Comparison of ENCODE assay signal across 8 mouse cellular contexts in genomic region chr9:44234479-44235427, GRCm38 (mm10). TPM values are rescaled to one million over a fixed set of nuclear protein-coding genes. Genes with fewer than 3 reads are reported as not detected.
DNase-seq lines count a peak whose midpoint lies in the region; ATAC-seq lines count a peak whose summit lies in the region.

No protein-coding gene starts in this region.

- ATAC-seq in embryonic facial prominence, embryonic 11.5 days (replicated peaks; ENCODE audit: insufficient number of reproducible peaks, low FRiP score, low TSS enrichment, low read depth): no peak
- ATAC-seq in heart, embryonic 14.5 days (ENCODE audit: insufficient number of reproducible peaks, insufficient read depth, low FRiP score, low read depth): no peak
- ATAC-seq in megakaryocyte, adult 5-6 weeks (ENCODE audit: poor library complexity, severe bottlenecking): peak; percentile 63

- no peaks in the 10 kb centered on the region for H3K36me3 ChIP-seq in embryonic facial prominence, embryonic 11.5 days (replicated peaks; ENCODE audit: control insufficient read depth, insufficient read depth, low read depth, low read length)
- H3K36me3 ChIP-seq in heart, embryonic 14.5 days (ENCODE audit: control insufficient read depth, insufficient read depth, low read length): no peaks in the 10 kb centered on the region

- peak overlapping the region; percentile 36 for H3K4me2 ChIP-seq in embryonic facial prominence, embryonic 11.5 days (ENCODE audit: low read depth, low read length)
- peak overlapping the region; percentile 68 for H3K4me2 ChIP-seq in heart, embryonic 14.5 days (ENCODE audit: low read length)

- peak overlapping the region; percentile 28 for H3K9ac ChIP-seq in embryonic facial prominence, embryonic 11.5 days (replicated peaks; ENCODE audit: low read length)
- H3K9ac ChIP-seq in heart, embryonic 14.5 days (ENCODE audit: low read length): peak overlapping the region; percentile 47

- H3K27me3 ChIP-seq in embryonic facial prominence, embryonic 11.5 days (ENCODE audit: control insufficient read depth, insufficient read depth, low read length): no peaks in the 10 kb centered on the region
- H3K27me3 ChIP-seq in heart, embryonic 14.5 days (ENCODE audit: control insufficient read depth, insufficient read depth, low read length): no peaks in the 10 kb centered on the region

- no peak overlapping the region for H3K27ac ChIP-seq in embryonic facial prominence, embryonic 11.5 days (replicated peaks; ENCODE audit: low read depth, low read length)
- peak overlapping the region; percentile 8 to 68 for H3K27ac ChIP-seq in heart, embryonic 14.5 days (replicated peaks in 1 of 2; ENCODE audit: control insufficient read depth in 1 of 2, insufficient read depth in 1 of 2, low read depth in 2 of 2, low read length in 2 of 2)

- DNase-seq in CD4-positive helper T cell, adult 2 months (ENCODE audit: low read depth, low spot score): peak; percentile 56
- DNase-seq in adrenal gland, adult 18-20 months (ENCODE audit: low spot score in 2 of 2): peak; percentile 58 to 62
- DNase-seq in embryonic facial prominence, embryonic 11.5 days (ENCODE audit: low spot score): peak; percentile 47
- peak; percentile 59 to 82 for DNase-seq in kidney, postnatal 36 days
- DNase-seq in spleen, adult 12 weeks (ENCODE audit: low spot score): peak; percentile 57
- DNase-seq in adipocyte (ENCODE audit: low spot score): no peak

- H3K4me3 ChIP-seq in embryonic facial prominence, embryonic 11.5 days (ENCODE audit: low read depth, low read length): peak overlapping the region; percentile 89
- peak overlapping the region; percentile 39 to 78 for H3K4me3 ChIP-seq in heart, embryonic 14.5 days (ENCODE audit: control insufficient read depth in 1 of 2, insufficient read depth in 1 of 2, low read depth in 1 of 2, low read length in 2 of 2)

- 24% methylated on average over 19 of the region's 19 CpGs for WGBS in embryonic facial prominence, embryonic 11.5 days
- 22% methylated on average over 19 of the region's 19 CpGs for WGBS in heart, embryonic 14.5 days

- no peaks in the 10 kb centered on the region for H3K4me1 ChIP-seq in embryonic facial prominence, embryonic 11.5 days (ENCODE audit: control insufficient read depth, insufficient read depth, low read length)
- peaks cover 5 to 21% of the 10 kb centered on the region in 2 experiments for H3K4me1 ChIP-seq in heart, embryonic 14.5 days (ENCODE audit: control insufficient read depth in 2 of 2, insufficient read depth in 2 of 2, low read length in 2 of 2)

- H3K9me3 ChIP-seq in embryonic facial prominence, embryonic 11.5 days (replicated peaks; ENCODE audit: control insufficient read depth, low read length): no peaks in the 10 kb centered on the region
- H3K9me3 ChIP-seq in heart, embryonic 14.5 days (ENCODE audit: control insufficient read depth, low read length): no peaks in the 10 kb centered on the region

RNA-seq across cellular contexts. Expression of gene Cbl, which starts 0.9 kb away (rescaled TPM):
- total RNA-seq in adrenal gland, adult 18-20 months (2021): 10 to 100 TPM; 27.9 to 37.1 TPM
- 16.4 and 17.4 TPM in 2 replicates for polyA plus RNA-seq in embryonic facial prominence, embryonic 11.5 days (2014; fragmentation: Nextera tagmentation; extraction: Ambion mirVana)
- polyA plus RNA-seq in heart, embryonic 14.5 days (2014; fragmentation: Nextera tagmentation; extraction: Ambion mirVana): 12.7 and 13.7 TPM in 2 replicates
- total RNA-seq in megakaryocyte, adult 5-6 weeks (2015): 179 and 180 TPM in 2 replicates
- total RNA-seq in megakaryocyte, adult 5-6 weeks (2017): 45.3 and 70.2 TPM in 2 replicates

RNA-seq across cellular contexts. Expression of gene Ccdc153, which starts 5.7 kb away (rescaled TPM):
- 1 to 10 TPM; 2.8 to 5.3 TPM for total RNA-seq in adrenal gland, adult 18-20 months (2021)
- polyA plus RNA-seq in embryonic facial prominence, embryonic 11.5 days (2014; fragmentation: Nextera tagmentation; extraction: Ambion mirVana): not detected in 2 replicates
- polyA plus RNA-seq in heart, embryonic 14.5 days (2014; fragmentation: Nextera tagmentation; extraction: Ambion mirVana): not detected in 2 replicates
- not detected in 2 replicates for total RNA-seq in megakaryocyte, adult 5-6 weeks (2015)
- not detected in 2 replicates for total RNA-seq in megakaryocyte, adult 5-6 weeks (2017)

RNA-seq across cellular contexts. Expression of gene Pdzd3, which starts 16.5 kb away (rescaled TPM):
- total RNA-seq in adrenal gland, adult 18-20 months (2021): not detected
- polyA plus RNA-seq in embryonic facial prominence, embryonic 11.5 days (2014; fragmentation: Nextera tagmentation; extraction: Ambion mirVana): not detected in 2 replicates
- polyA plus RNA-seq in heart, embryonic 14.5 days (2014; fragmentation: Nextera tagmentation; extraction: Ambion mirVana): not detected in 2 replicates
- 0.07 and 0.34 TPM in 2 replicates for total RNA-seq in megakaryocyte, adult 5-6 weeks (2015)
- total RNA-seq in megakaryocyte, adult 5-6 weeks (2017): not detected in 2 replicates

RNA-seq across cellular contexts. Expression of gene Nlrx1, which starts 33.6 kb away (rescaled TPM):
- total RNA-seq in adrenal gland, adult 18-20 months (2021): 10 to 100 TPM; 14.0 to 17.1 TPM
- polyA plus RNA-seq in embryonic facial prominence, embryonic 11.5 days (2014; fragmentation: Nextera tagmentation; extraction: Ambion mirVana): 2.6 TPM in 2 replicates
- polyA plus RNA-seq in heart, embryonic 14.5 days (2014; fragmentation: Nextera tagmentation; extraction: Ambion mirVana): 7.0 and 7.3 TPM in 2 replicates
- 9.5 and 13.1 TPM in 2 replicates for total RNA-seq in megakaryocyte, adult 5-6 weeks (2015)
- total RNA-seq in megakaryocyte, adult 5-6 weeks (2017): 12.1 and 12.4 TPM in 2 replicates

RNA-seq across cellular contexts. Expression of gene Abcg4, which starts 53.7 kb away (rescaled TPM):
- 10 to 100 TPM; 16.1 to 30.7 TPM for total RNA-seq in adrenal gland, adult 18-20 months (2021)
- polyA plus RNA-seq in embryonic facial prominence, embryonic 11.5 days (2014; fragmentation: Nextera tagmentation; extraction: Ambion mirVana): 1.6 and 2.0 TPM in 2 replicates
- 1.3 and 2.7 TPM in 2 replicates for polyA plus RNA-seq in heart, embryonic 14.5 days (2014; fragmentation: Nextera tagmentation; extraction: Ambion mirVana)
- 1.3 and 3.9 TPM in 2 replicates for total RNA-seq in megakaryocyte, adult 5-6 weeks (2015)
- 1.1 and 1.7 TPM in 2 replicates for total RNA-seq in megakaryocyte, adult 5-6 weeks (2017)
